8 mouse cellular contexts compared by ENCODE assay signal in genomic region chr2:157059166-157059565, GRCm38 (mm10). TPM values are rescaled to one million over a fixed set of nuclear protein-coding genes. Genes with fewer than 3 reads are reported as not detected.
DNase-seq lines count a peak whose midpoint lies in the region; ATAC-seq lines count a peak whose summit lies in the region.

No protein-coding gene starts in this region.

- DNase-seq in heart, adult 9 months (ENCODE audit: low spot score in 2 of 2) = no peak
- DNase-seq in embryonic facial prominence, embryonic 10.5 days (ENCODE audit: low spot score) = no peak
- DNase-seq in hindbrain, embryonic 14.5 days (ENCODE audit: low spot score) = no peak
- DNase-seq in urinary bladder, postnatal 25 days (ENCODE audit: low spot score) = no peak
- DNase-seq in gastrocnemius, adult 8-10 months (ENCODE audit: low spot score in 2 of 2) = no peak
- no peak for DNase-seq in left cerebral cortex, adult 9 months (ENCODE audit: low spot score in 2 of 2)

- ATAC-seq in heart, embryonic 12.5 days (ENCODE audit: insufficient number of reproducible peaks, low FRiP score) = no peak
- ATAC-seq in hindbrain, embryonic 14.5 days (ENCODE audit: low FRiP score) = no peak
- no peak for ATAC-seq in midbrain, embryonic 16.5 days

- WGBS in heart, embryonic 12.5 days = 69% methylated on average over 8 of the region's 8 CpGs
- WGBS in embryonic facial prominence, embryonic 10.5 days = 54% methylated on average over 8 of the region's 8 CpGs
- 60% methylated on average over 8 of the region's 8 CpGs for WGBS in hindbrain, embryonic 14.5 days
- WGBS in midbrain, embryonic 16.5 days = 59% methylated on average over 8 of the region's 8 CpGs

- peak overlapping the region; percentile 84 for H3K27ac ChIP-seq in heart, embryonic 12.5 days (ENCODE audit: poor library complexity, severe bottlenecking)
- peak overlapping the region; percentile 91 for H3K27ac ChIP-seq in embryonic facial prominence, embryonic 10.5 days (replicated peaks)
- peak overlapping the region; percentile 85 for H3K27ac ChIP-seq in hindbrain, embryonic 14.5 days
- H3K27ac ChIP-seq in midbrain, embryonic 16.5 days (ENCODE audit: low read length) = peak overlapping the region; percentile 67; the same call in 1 of the 2 replicates

- H3K9me3 ChIP-seq in heart, embryonic 12.5 days (replicated peaks) = no peaks in the 10 kb centered on the region
- no peaks in the 10 kb centered on the region for H3K9me3 ChIP-seq in embryonic facial prominence, embryonic 10.5 days
- no peaks in the 10 kb centered on the region for H3K9me3 ChIP-seq in hindbrain, embryonic 14.5 days (ENCODE audit: control insufficient read depth, low read length)
- no peaks in the 10 kb centered on the region for H3K9me3 ChIP-seq in midbrain, embryonic 16.5 days (replicated peaks; ENCODE audit: control insufficient read depth, low read length, poor library complexity, severe bottlenecking)

- H3K9ac ChIP-seq in heart, embryonic 12.5 days = 0 out of 2 replicates have a peak overlapping the region, but pooled peaks have one; percentile 18
- H3K9ac ChIP-seq in hindbrain, embryonic 14.5 days = no peak overlapping the region
- H3K9ac ChIP-seq in midbrain, embryonic 16.5 days (ENCODE audit: low read depth, low read length) = no peak overlapping the region

- H3K4me2 ChIP-seq in heart, embryonic 12.5 days = peak overlapping the region; percentile 56; the same call in 1 of the 2 replicates
- no peak overlapping the region for H3K4me2 ChIP-seq in hindbrain, embryonic 14.5 days (replicated peaks)
- H3K4me2 ChIP-seq in midbrain, embryonic 16.5 days (ENCODE audit: low read length) = no peak overlapping the region

- peaks cover 36% of the 10 kb centered on the region for H3K36me3 ChIP-seq in heart, embryonic 12.5 days
- peaks cover 83% of the 10 kb centered on the region for H3K36me3 ChIP-seq in embryonic facial prominence, embryonic 10.5 days (replicated peaks)
- H3K36me3 ChIP-seq in hindbrain, embryonic 14.5 days (replicated peaks; ENCODE audit: control insufficient read depth, insufficient read depth) = peaks cover 56% of the 10 kb centered on the region
- H3K36me3 ChIP-seq in midbrain, embryonic 16.5 days (ENCODE audit: control insufficient read depth, insufficient read depth, low read length) = peaks cover 10% of the 10 kb centered on the region

- H3K4me3 ChIP-seq in heart, embryonic 12.5 days = no peak overlapping the region
- peak overlapping the region; percentile 47 for H3K4me3 ChIP-seq in embryonic facial prominence, embryonic 10.5 days
- H3K4me3 ChIP-seq in hindbrain, embryonic 14.5 days (replicated peaks; ENCODE audit: low read length) = no peak overlapping the region
- no peak overlapping the region for H3K4me3 ChIP-seq in midbrain, embryonic 16.5 days (ENCODE audit: low read depth, low read length)

- H3K27me3 ChIP-seq in heart, embryonic 12.5 days (replicated peaks) = no peaks in the 10 kb centered on the region
- H3K27me3 ChIP-seq in embryonic facial prominence, embryonic 10.5 days (replicated peaks; ENCODE audit: low read depth, poor library complexity, severe bottlenecking) = no peaks in the 10 kb centered on the region
- no peaks in the 10 kb centered on the region for H3K27me3 ChIP-seq in hindbrain, embryonic 14.5 days (ENCODE audit: control insufficient read depth, insufficient read depth, low read length)
- H3K27me3 ChIP-seq in midbrain, embryonic 16.5 days (ENCODE audit: control insufficient read depth, insufficient read depth, low read depth, low read length) = no peaks in the 10 kb centered on the region

- peaks cover 57% of the 10 kb centered on the region for H3K4me1 ChIP-seq in heart, embryonic 12.5 days (replicated peaks)
- H3K4me1 ChIP-seq in embryonic facial prominence, embryonic 10.5 days = peaks cover 46% of the 10 kb centered on the region
- H3K4me1 ChIP-seq in hindbrain, embryonic 14.5 days (replicated peaks; ENCODE audit: control insufficient read depth, insufficient read depth, low read length) = peaks cover 22% of the 10 kb centered on the region
- peaks cover 19% of the 10 kb centered on the region for H3K4me1 ChIP-seq in midbrain, embryonic 16.5 days (ENCODE audit: control insufficient read depth, insufficient read depth, low read length)

RNA-seq across cellular contexts. Expression of gene Soga1, which starts 19.9 kb away (rescaled TPM):
- polyA plus RNA-seq in heart, embryonic 12.5 days (2016; fragmentation: Nextera tagmentation; extraction: Ambion mirVana) = 4.5 and 5.2 TPM in 2 replicates
- 4.5 and 4.7 TPM in 2 replicates for polyA plus RNA-seq in embryonic facial prominence, embryonic 10.5 days (2016; fragmentation: Nextera tagmentation; extraction: Ambion mirVana)
- polyA plus RNA-seq in hindbrain, embryonic 14.5 days (2014; fragmentation: Nextera tagmentation; extraction: Ambion mirVana) = 9.5 and 9.7 TPM in 2 replicates
- 5.2 and 5.5 TPM in 2 replicates for polyA plus RNA-seq in midbrain, embryonic 16.5 days (2015; fragmentation: Nextera tagmentation; extraction: Ambion mirVana)
- 1 to 10 TPM; 1.7 to 3.5 (median 2.3) TPM for total RNA-seq in gastrocnemius, adult 8-10 months (2022)

RNA-seq across cellular contexts. Expression of gene Tldc2, which starts 27.7 kb away (rescaled TPM):
- not detected in 2 replicates for polyA plus RNA-seq in heart, embryonic 12.5 days (2016; fragmentation: Nextera tagmentation; extraction: Ambion mirVana)
- not detected in 2 replicates for polyA plus RNA-seq in embryonic facial prominence, embryonic 10.5 days (2016; fragmentation: Nextera tagmentation; extraction: Ambion mirVana)
- polyA plus RNA-seq in hindbrain, embryonic 14.5 days (2014; fragmentation: Nextera tagmentation; extraction: Ambion mirVana) = not detected in 2 replicates
- polyA plus RNA-seq in midbrain, embryonic 16.5 days (2015; fragmentation: Nextera tagmentation; extraction: Ambion mirVana) = not detected in 2 replicates
- not detected for total RNA-seq in gastrocnemius, adult 8-10 months (2022)

RNA-seq across cellular contexts. Expression of gene Dsn1, which starts 52.2 kb away (rescaled TPM):
- 39.1 and 41.0 TPM in 2 replicates for polyA plus RNA-seq in heart, embryonic 12.5 days (2016; fragmentation: Nextera tagmentation; extraction: Ambion mirVana)
- polyA plus RNA-seq in embryonic facial prominence, embryonic 10.5 days (2016; fragmentation: Nextera tagmentation; extraction: Ambion mirVana) = 51.7 and 53.8 TPM in 2 replicates
- polyA plus RNA-seq in hindbrain, embryonic 14.5 days (2014; fragmentation: Nextera tagmentation; extraction: Ambion mirVana) = 11.3 and 11.9 TPM in 2 replicates
- polyA plus RNA-seq in midbrain, embryonic 16.5 days (2015; fragmentation: Nextera tagmentation; extraction: Ambion mirVana) = 7.0 and 9.5 TPM in 2 replicates
- total RNA-seq in gastrocnemius, adult 8-10 months (2022) = 1 to 10 TPM; 2.2 to 2.5 (median 2.3) TPM
